Mouse (Mus musculus) olfactory bulb, adult 2 months (tissue): ENCODE data around the gene Zfp653.

Experiments
- CTCF ChIP-seq: fragments of 200-500 bp; IDR thresholded peaks from 2 replicates; pipeline ENCODE4 v1.5.1; 2012; ENCODE audit warnings: low read depth, mild to moderate bottlenecking, low read length, moderate library complexity; ENCODE audit not compliant: insufficient read depth
- POLR2A ChIP-seq: fragments of 200-500 bp; IDR thresholded peaks from 2 replicates; pipeline ENCODE4 v1.6.1; 2012; ENCODE audit warnings: mild to moderate bottlenecking, low read depth, low read length, moderate library complexity; ENCODE audit not compliant: insufficient read depth

GRCm38 (mm10) chr9:22047329-22047728 lies 23.8 kb downstream of the Zfp653 start:
- TF ChIP-seq CTCF, result no peak
- TF ChIP-seq POLR2A, result no peak
